Mouse (Mus musculus) neural tube, postnatal 0 days (tissue): ENCODE measurements around the gene Wdr83. TPM values are rescaled to one million over a fixed set of nuclear protein-coding genes. Genes with fewer than 3 reads are reported as not detected.

Source experiments
- microRNA-seq: library from miRNA; unstranded; fragments of <30 nt; microRNA quantifications from one replicate; pipeline ENCODE4, GENCODE M21; 2016
- polyA plus RNA-seq: library from polyadenylated mRNA; unstranded; fragments of >200 nt; fragmentation: Nextera tagmentation; extraction: Ambion mirVana; gene quantifications from 2 replicates; pipeline ENCODE4 v1.2.1, GENCODE M21; 2015

Wdr83 gene
- polyA plus RNA-seq, result 34.8 and 42.5 TPM in 2 replicates

DNA sequence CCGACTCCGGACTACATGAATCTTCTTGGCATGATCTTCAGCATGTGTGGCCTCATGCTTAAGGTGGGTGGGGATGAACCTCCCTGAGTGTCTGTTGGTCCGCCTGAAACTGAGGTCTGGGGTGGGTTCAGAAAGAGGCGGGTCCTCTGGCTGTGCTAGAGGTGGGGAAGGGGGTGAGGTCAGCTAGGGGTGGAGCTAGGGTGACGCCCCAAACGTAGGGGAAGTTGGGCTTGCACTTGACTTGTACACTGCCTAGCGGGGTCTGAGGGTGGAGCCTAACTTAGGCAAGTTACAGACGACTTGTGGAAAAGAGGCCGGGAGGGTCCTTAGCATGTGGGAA is at the start of gene Wdr83:
TSS of gene Wdr83 (minus strand) at position 91 of the 340 bp plus-strand sequence.

DNA sequence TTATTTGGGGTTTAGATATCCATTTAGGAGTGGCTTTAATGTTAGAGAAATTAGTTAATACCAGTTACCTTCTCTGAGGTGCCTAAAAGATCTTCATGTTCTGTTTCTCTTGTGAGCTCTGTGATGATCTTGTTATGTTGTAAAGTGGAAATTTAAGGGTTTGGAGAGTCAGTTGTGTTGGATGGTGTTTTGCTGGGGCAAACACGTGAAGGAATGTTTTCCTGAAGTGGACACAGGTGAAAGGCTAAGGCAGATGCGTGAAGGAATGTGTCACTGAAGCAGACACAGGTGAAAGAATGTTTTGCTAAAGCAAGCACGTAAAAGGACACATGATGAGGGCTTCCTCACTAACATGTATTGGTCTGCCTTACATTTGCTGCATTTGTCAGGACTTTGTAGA is 41.9 kb upstream of the Wdr83 start, which contains the start of gene Zfp791:
TSS of gene Zfp791 (minus strand) at position 101 of the 400 bp plus-strand sequence.

DNA sequence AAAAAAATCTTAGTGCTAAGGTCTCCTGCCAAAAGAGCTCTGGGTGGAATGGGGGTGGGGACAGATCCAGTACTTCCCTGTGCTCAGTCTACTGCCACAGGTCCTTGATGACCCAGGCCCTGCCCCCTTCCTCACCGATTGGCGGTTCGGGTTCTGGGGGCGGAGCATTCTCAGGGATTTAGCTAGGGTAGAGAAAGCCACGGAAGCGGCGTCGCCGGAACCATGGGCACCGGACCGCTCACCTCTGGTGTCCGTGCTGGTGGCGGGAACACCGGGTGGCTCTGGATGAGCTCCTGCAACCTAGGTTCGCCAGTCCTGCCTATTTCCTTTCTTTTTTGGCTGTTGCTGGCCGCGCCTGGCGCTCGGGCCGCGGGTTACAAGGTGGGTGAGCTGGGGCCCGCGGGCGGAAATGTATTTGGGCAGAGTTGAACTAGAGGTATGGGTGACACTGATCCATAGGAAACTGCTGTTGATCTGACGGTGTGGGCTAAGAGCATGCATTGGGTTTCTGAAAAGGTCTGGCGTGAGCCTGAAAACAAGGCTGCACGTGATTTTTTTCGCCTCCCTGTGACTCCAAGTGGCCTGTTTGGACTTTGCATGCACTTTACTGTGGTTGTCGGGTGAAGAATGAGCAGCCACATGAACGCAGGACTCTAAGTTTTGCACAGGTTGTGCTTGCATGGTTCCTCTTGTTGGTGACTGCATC is 2.2 kb upstream of the Wdr83 start, which contains the start of gene Man2b1:
TSS of gene Man2b1 (plus strand) at position 163 of the 706 bp plus-strand sequence.

DNA sequence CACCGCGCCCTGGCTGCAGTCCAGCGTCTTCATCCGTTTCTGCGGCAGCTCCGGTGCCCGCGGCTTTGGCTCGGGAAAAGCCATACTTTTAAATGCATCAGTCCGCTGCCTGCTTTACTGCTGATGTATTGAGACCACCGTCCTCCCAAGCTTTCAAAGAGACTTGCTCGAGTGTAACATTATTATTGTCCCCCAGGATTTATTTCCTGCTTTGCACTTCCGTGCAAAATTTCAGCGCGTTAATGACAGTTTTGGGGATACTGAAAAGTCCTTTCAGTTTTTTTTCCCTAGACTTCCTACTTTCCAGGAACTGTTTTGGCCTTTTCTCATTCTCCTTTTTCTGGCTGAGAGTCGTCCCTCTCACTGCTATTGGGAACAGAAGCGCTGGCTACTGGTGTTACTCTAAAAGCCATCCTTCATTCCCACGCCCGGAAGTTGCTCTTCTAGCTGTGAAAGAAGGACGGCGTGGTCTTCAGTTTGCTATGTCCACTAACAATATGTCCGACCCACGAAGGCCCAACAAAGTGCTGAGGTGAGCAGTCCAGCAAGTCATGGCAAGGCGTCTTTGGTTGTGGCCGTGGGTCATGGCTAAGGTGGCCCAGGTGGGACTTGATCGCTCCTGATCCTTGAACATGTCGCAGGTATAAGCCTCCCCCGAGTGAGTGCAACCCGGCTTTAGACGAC is 432 bp downstream of the Wdr83 start, which contains the start of gene Wdr83os:
TSS of gene Wdr83os (plus strand) at position 209 of the 684 bp plus-strand sequence.

DNA sequence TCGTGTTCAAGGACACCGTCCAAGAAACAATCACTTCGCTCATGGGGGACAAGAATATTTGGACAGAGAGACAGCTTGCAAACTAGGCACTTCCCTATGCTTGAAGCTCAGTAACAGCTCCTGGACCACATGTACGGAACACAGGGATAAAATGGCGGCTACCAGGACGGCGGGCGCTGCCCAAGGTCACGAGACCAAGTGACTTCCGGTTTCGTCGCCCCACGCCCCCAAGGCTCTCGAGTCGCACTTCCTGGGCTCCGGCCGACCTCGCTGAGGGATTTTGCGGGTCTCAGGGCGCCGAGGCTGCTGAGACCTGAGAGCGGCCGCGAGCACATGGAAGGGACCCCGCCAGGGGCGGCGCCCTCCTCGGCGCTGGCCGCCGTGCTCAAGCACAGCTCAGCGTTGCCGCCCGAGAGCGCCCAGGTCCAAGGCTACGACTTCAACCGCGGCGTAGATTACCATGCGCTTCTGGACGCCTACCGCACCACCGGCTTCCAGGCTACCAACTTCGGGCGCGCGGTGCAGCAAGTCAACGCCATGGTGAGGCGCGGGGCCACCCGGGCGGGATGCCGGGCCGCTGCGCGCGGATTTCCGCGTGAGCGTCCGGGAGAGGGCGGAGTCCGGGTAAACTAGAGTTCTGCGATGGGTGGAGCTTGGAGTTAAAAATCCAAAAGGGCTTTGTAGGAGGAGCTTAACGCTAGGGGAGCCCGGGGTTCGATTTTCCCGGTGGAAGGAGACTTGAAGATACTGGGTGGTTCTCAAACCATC is 9.4 kb downstream of the Wdr83 start, which contains the start of gene Dhps:
TSS of gene Dhps (plus strand) at position 244 of the 768 bp plus-strand sequence.

DNA sequence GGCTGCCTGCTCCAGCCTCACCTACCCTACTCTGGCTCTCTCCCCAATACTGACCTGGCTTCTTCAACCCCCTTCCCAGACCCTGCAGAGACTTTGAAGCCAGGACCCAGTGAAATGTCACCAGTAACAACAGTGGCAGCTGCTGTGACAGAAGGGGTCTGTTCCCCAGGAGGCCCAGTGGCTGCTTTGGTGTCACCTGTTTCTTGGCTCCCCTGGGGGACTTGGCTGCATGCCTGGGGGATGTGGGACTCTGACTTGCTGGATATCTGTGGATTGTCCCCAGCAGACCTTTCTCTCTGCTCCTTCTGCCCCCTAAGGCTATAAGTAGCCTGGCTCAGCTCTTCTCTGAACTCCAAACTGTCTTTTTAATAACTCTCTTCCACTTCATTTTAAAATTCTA is 13.1 kb downstream of the Wdr83 start, which contains the start of gene Gm5741:
TSS of gene Gm5741 (minus strand) at position 1 of the 400 bp plus-strand sequence.

DNA sequence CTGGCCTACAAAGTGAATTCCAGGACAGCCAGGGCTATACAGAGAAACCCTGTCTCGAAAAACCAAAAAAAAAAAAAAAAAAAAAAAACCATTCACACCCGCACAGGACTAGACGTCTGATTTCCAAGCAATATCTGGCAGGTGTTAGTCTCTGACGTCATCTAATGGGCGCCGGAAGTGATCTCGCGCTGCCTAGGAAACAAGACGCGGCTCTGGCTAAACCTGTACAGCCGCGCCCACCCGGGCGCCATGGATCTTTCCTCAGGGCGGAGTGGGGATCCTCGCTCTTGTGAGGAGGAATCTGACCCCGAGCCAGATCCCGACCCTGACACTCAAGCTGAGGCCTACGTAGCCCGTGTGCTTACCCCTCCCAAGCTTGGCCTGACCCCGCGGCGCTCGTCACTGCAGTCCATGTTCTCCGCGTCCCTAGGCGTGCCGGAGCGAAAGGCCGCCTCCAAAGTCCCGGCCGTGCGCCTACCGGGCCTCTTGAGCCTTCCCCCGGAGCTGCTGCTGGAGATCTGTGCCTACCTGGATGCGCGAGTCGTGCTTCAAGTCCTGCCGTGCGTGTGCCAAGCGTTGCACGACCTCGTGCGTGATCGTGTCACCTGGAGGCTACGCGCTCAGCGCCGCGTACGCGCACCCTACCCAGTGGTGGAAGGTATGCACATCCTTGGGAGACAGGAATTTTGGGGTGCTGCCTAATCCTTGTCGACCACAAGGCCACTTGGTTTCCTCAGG is 21.1 kb downstream of the Wdr83 start, which contains the start of gene Fbxw9:
TSS of gene Fbxw9 (plus strand) at position 177 of the 738 bp plus-strand sequence.

DNA sequence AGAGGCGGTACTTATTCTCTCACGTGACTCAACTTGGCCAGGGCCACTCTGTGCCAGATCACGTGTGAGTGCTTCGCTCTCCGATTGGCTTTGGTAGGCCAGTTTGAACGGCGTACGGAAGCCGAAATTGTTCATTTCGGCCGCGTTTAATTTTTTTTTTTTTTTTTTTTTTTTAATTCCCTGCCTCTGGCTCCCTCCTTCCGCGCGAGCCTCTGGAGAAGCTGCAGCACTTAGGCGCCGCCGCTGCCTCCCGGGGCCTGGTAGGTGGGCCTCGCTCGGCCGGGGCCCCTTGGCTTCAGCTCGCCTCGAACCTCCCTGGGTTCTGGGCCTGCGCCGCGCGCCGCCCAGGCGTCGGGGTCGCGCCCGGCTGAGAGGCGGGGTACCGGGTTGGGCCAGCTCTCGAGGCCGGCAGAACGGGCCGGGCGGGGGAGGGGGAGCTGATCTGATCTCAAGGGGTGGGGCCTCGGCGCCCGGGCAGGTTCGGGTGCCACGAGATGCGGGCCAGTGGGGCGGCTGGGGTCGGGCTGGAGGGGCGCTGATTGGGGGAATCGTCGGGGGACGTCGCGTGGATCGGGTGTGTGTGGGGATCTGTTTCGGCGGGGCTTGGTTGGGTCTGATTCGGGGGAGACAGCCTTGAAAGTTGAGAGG is 44.3 kb downstream of the Wdr83 start, which contains the start of gene Tnpo2:
TSS of gene Tnpo2 (plus strand) at position 198 of the 648 bp plus-strand sequence.

DNA sequence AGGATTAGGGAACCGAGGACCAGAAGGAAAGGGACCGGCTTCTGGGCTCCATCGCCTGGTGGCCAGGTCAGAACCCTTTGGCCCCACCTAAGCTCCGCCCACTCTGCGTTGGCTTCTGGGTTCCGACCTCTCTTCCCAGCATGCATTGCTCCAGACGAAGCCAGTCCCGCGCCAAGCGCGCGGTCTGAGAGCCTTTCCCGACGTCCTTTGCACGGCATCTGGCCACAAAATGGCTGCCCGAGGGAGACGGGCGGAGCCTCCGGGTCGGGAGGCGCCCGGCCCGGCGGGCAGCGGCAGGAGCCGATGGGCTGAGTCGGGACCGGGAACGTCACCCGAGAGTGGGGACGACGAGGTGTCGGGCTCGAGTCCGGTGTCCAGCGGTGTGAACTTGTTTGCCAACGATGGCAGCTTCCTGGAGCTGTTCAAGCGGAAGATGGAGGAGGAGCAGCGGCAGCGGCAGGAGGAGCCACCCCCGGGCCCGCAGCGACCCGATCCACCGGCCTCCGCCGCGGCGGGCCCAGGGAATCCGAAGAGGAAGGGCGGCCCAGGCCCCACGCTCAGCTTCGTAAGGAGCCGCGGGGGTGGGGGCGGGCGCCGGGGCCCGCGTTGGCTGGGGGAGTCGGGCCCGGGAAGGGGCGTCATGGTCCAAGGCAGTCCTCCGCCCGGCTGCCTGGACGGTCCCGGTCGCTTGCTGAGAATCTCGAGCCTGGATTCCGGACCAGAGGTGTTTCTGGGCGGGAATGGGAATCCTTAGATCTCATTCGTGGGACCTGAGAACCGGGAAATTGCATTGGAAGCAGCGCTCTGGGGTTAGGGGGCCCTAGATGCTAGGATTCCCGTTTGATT is 54.2 kb downstream of the Wdr83 start, which contains the start of gene Trir:
TSS of gene Trir (plus strand) at position 154 of the 846 bp plus-strand sequence.

DNA sequence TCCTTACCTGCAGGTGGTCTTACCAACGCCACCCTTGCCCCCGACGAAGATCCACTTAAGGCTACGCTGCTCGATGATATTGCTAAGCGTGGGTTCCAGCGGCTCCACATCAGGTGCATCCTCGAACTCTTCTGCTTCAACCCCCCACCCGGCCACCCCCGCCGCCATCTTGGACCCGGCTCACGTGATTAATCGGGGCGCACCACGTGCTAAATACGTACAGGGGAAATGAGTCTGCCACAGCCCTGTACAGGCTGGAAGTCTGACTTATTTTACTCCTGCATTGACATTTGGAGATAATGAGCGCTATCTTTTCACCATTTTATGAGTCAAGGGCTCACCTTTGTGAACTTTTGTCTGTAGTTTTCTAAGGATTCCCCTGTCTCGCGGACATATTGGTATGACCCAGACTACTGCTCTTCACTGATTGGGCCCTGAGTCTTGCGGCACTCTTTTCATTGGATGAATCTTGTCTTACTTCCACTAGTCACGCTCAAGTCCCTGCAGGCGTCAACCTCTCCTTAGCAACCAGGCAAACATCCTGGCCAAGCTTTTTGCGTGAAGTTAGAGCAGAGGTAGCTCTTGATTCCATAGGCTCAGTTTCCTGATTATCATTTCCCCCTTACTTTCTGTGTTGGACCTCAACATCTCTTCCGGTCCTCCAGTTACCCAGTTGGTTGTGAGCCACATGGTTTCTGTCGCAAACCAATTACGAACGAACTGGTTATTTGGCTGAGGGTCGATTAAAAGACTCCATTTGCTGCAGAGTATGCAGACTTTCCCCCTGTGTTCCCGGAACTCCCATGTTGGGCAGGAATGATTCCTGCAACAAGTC is 55.8 kb downstream of the Wdr83 start, which contains the start of gene Asna1:
TSS of gene Asna1 (minus strand) at position 184 of the 835 bp plus-strand sequence.

Small RNA genes lying within 50 kb of the gene (microRNA-seq; reads per million reads assigned to microRNA genes)
- gene Gm23388 (not detected), gene Mir7070 (1.5 reads per million)

Other genes starting within 250 kb of the Wdr83 start
- 47.5 and 50.9 TPM in 2 replicates for gene Gadd45gip1, start 249.8 kb downstream of the Wdr83 start, polyA plus RNA-seq
- 96.2 and 103 TPM in 2 replicates for gene Rad23a, start 240.6 kb downstream of the Wdr83 start, polyA plus RNA-seq
- 450 and 531 TPM in 2 replicates for gene Calr, start 234.4 kb downstream of the Wdr83 start, polyA plus RNA-seq
- 81.3 and 92.5 TPM in 2 replicates for gene Farsa, start 224.3 kb downstream of the Wdr83 start, polyA plus RNA-seq
- 57.4 and 59.5 TPM in 2 replicates for gene Syce2, start 209.2 kb downstream of the Wdr83 start, polyA plus RNA-seq
- gene Gcdh, start 187.4 kb downstream of the Wdr83 start, polyA plus RNA-seq, result 39.3 and 46.9 TPM in 2 replicates
- gene Klf1, start 179.4 kb downstream of the Wdr83 start, polyA plus RNA-seq, result 0.32 and 0.45 TPM in 2 replicates
- 8.1 and 8.6 TPM in 2 replicates for gene Dnase2a, start 172.7 kb downstream of the Wdr83 start, polyA plus RNA-seq
- gene Mast1, start 143.9 kb downstream of the Wdr83 start, polyA plus RNA-seq, result 66.1 and 78.5 TPM in 2 replicates
- 3.0 and 4.9 TPM in 2 replicates for gene Rtbdn, start 134.3 kb downstream of the Wdr83 start, polyA plus RNA-seq
- not detected in 2 replicates for gene Gm49661, start 111.9 kb downstream of the Wdr83 start, polyA plus RNA-seq
- gene Prdx2, start 111.7 kb downstream of the Wdr83 start, polyA plus RNA-seq, result 803 and 820 TPM in 2 replicates
- 52.7 and 61.5 TPM in 2 replicates for gene Rnaseh2a, start 111.5 kb downstream of the Wdr83 start, polyA plus RNA-seq
- 8.8 and 9.0 TPM in 2 replicates for gene Junb, start 102.6 kb downstream of the Wdr83 start, polyA plus RNA-seq
- 24.5 and 30.2 TPM in 2 replicates for gene Hook2, start 90.7 kb downstream of the Wdr83 start, polyA plus RNA-seq
- gene Best2, start 66.8 kb downstream of the Wdr83 start, polyA plus RNA-seq, result 0.19 TPM in 1 of 2 replicates, not detected in the other
- gene Asna1, start 56.0 kb downstream of the Wdr83 start, polyA plus RNA-seq, result 139 and 141 TPM in 2 replicates
- 157 and 167 TPM in 2 replicates for gene Trir, start 54.5 kb downstream of the Wdr83 start, polyA plus RNA-seq
- 45.5 and 47.6 TPM in 2 replicates for gene Tnpo2, start 44.4 kb downstream of the Wdr83 start, polyA plus RNA-seq
- 66.7 and 79.1 TPM in 2 replicates for gene Fbxw9, start 21.3 kb downstream of the Wdr83 start, polyA plus RNA-seq
- not detected in 2 replicates for gene Gm5741, start 13.3 kb downstream of the Wdr83 start, polyA plus RNA-seq
- gene Dhps, start 9.5 kb downstream of the Wdr83 start, polyA plus RNA-seq, result 131 and 132 TPM in 2 replicates
- gene Wdr83os, start 566 bp downstream of the Wdr83 start, polyA plus RNA-seq, result 127 and 135 TPM in 2 replicates
- gene Man2b1, start 2.0 kb upstream of the Wdr83 start, polyA plus RNA-seq, result 20.5 and 24.7 TPM in 2 replicates
- gene Zfp791, start 41.8 kb upstream of the Wdr83 start, polyA plus RNA-seq, result 3.0 and 3.6 TPM in 2 replicates
- not detected in 2 replicates for gene Cks1brt, start 70.6 kb upstream of the Wdr83 start, polyA plus RNA-seq
- gene Olfr371, start 144.7 kb upstream of the Wdr83 start, polyA plus RNA-seq, result not detected in 2 replicates
- 67.2 and 68.6 TPM in 2 replicates for gene Orc6, start 218.3 kb upstream of the Wdr83 start, polyA plus RNA-seq
- 134 and 147 TPM in 2 replicates for gene Vps35, start 218.5 kb upstream of the Wdr83 start, polyA plus RNA-seq